Mouse (Mus musculus) kidney, postnatal 25 days (tissue): ENCODE results near the gene Jmy.
"Not testable (repeated sequence)": the region's sequence is repeated elsewhere in the genome, so short reads cannot be mapped to it uniquely, and the experiment has no call there.

ENCODE experiments used
- DNase-seq, 2 experiments: peaks; one replicate each; pipeline ENCODE4 v3.0.0; 2021; ENCODE audit warnings: mixed read lengths in 2 of 2

Gene Jmy

DNA sequence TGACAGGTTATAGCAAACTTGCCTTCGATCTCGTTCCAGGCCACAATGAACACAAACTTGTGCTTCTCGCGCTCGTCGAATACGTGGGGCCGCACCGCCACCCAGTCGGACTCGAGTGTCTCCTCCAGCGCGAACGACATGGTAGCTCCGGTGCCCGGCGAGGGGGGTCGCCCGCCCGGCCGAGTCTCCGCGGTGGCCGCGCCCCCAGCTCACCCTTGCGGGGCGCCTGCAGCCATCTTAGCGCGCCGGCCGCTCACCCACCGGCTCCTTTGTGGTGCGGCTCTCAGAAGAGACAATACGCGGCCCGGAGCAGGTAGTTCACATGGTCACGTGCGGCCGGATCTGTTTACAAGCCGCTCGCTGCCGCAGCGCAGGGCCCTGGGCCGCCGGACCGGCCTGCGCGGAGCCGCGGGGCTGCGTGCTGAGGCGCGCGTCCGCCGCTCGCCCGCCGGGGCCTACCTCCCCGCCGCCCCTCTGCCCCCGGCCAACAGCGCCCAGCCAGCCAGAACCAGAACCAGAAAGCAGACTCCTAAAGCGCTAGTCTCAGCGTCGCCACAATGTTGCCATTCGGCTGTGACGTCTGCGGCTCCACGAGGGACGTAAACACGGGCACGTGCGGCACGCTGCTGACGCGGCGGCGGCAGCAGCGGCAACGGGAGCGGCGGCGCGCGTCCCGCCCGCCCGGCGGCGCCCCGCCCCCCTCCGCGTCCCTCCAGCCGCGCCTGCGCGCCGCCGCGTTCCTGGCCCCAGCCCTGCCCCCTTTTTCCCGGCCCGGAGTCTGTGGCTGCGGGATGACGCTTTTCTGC is at the start of gene Jmy:
Jmy (minus strand) TSS at position 642 of the 806 bp plus-strand sequence.
- DNase-seq, result peak; percentile 88 to 92

- no peak for DNase-seq
Measured at GRCm38 (mm10) chr13:93547641-93548040, 48.0 kb upstream of the Jmy start.

DNA sequence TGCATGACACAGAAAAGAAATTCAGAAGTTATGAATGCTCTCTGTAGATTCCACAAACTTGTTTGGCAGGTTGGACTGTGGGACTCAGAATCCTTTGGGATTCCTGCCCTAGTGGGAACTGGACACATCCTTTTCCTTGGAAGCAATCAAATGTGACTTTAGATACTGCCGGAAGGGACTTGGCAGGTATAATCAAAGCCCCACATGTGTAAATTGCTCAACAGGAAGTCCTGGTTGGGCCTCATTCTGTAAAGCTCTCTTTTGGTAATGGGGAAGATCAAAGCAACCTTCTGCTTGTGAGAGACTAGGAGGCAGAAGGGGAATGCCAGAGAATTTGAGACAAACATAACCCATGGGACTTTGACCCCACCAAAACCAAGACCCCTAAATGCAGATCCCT is 46.4 kb upstream of the Jmy start:
- no peak for DNase-seq

DNA sequence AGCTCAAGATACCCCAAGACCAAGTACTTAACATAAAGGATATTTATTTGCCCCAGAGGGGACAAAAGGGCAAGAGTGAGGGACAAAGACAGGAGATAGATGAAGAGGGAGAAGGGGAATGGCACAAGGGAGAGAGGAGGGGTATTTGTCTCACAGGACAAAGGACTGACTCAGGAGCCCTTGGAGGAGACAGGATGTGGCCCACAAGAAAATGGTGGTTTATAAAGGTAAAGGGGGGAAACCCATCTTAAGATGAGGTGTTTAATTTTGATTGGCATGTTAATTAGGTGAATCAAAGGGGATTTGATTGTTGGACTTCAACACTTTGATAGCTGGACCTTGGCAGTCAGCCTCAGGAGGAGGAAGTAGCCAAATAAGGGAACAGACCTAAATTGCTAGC is 44.7 kb upstream of the Jmy start:
- no peak for DNase-seq

DNA sequence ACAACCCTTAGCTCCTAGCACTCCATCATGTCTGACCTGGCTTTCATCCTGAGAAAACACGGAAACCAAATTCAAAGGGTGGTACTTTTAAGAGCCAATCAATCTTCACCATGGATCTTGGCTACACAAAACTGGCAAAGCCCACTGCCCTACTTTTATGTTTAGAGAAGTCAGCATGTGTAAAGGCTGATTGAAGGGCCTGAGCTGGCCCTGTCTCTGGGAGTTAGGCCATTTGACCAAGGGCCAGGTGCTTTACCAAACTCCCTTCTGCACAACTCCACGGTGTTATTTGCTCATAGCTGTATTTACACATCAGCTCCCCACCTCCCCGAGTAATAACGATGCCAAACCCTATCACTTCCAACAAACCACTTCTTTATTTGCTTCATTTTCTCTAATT is 39.7 kb upstream of the Jmy start:
- DNase-seq, result no peak

DNA sequence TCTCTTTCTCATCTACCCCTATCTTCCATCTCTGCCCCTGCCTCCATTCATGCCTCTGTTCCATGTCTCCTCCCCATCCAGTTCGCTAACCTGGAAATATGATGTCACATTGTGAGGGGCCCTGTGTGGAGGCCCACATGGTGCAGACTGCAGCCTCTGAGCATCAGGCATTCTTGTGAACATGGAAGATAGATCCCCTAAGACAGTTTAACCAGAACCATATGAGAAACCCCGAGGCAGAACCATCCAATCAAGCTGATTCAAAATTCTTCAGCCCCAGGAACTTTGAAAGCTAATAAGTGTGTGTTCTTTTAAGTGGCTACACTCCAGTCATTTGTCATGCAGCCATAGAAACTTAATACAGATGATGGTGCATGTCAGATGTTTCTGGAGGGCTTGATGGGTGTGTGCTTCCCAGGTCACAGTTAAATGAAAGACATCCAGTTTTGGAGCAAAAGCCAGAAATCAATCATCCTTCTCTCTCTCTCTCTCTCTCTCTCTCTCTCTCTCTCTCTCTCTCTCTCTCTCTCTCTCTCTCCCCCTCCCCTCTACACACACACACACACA is 19.2 kb upstream of the Jmy start:
- no peak for DNase-seq

DNA sequence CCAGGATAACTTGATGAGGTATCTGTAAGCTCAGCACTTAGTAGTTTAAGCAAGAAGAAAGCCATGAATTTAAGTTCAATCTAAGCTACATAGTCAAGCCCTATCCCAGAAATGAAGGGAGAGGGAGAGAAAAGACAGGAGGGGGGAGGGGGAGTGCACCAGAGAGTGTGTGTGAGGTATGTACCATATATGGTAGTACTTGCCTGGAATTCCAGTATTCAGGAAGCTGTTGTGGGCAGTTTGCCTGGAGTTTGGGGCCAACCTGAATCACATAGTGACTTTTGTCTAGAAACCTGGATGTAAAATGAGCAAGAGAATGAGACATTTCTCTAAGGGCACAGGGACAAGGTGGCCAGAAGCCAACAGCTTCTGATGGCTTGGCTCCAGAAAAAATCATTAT is 17.6 kb upstream of the Jmy start:
- no peak for DNase-seq

- DNase-seq, result no peak
Measured at GRCm38 (mm10) chr13:93514000-93514795, 14.6 kb upstream of the Jmy start.

DNA sequence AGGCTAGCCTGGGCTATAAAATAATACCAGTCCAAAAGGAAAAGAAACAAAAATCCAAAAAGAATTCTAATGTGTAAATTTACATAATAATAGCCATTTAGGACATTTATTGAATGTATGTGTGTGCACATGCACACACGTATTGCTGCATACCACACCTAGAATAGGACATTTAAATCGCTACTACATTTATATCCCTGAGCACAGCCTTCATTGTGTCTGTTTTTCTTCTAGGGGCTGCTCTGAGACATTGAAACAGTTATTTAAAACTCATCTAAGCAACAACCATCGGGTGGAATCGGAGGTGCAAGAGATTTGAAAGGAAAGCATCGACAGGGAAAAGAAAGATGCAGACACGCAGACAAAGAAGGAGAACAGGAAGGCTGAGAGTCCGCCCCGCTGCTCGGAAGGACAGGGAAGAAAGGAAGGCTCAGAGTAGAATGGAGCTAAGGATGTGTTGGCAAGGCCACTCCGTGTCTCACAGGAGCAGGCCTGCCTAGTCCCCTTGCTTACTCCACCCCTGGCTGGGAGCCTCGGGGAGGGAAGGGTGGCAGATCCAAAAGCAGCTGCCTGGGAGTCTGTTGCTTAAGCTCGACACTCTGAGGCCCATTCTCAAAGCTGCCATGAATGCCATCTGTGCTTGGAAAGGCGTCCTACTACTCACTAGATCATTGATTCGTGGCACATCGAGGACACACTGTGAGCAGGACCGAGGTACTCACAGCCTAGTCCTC is 11.0 kb upstream of the Jmy start:
- no peak for DNase-seq

- DNase-seq, result not testable (repeated sequence)
Measured at GRCm38 (mm10) chr13:93506920-93507319, 7.3 kb upstream of the Jmy start.

- no peak for DNase-seq
Measured at GRCm38 (mm10) chr13:93501724-93502123, 2.1 kb upstream of the Jmy start.

DNA sequence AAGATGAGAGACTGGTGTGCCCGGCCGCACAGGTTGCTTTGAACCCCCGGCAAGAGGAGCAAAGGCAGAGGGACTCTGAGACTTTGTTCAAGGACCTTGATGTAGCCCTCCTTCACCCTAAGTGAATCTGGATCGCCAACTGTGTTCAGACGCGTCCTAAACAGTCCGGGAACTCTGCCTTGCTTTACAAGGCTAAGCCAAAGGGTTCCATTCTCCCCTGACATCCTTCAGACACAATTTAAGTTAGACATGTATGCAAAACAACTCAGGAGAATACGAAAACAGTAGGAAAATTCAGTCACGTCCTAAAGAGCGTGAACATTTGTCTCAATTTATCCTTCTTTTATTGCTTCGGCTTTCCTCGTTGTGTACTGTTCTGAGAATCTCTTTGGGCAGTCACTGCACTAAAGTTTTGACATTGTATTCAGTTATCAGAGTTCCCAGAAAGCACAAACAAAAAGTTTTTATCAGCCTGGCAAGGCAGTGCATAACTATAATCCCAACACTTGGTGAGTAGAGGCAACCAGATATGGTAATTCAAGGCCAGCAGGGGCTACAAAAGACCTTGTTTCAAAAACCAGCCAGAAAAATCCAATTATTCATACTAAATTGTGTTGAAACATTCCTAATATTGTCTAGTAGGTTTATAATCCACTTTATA is 495 bp upstream of the Jmy start:
- no peak for DNase-seq

- peak; percentile 39 to 62 for DNase-seq
Measured at GRCm38 (mm10) chr13:93498211-93499166, 1.1 kb downstream of the Jmy start.

DNA sequence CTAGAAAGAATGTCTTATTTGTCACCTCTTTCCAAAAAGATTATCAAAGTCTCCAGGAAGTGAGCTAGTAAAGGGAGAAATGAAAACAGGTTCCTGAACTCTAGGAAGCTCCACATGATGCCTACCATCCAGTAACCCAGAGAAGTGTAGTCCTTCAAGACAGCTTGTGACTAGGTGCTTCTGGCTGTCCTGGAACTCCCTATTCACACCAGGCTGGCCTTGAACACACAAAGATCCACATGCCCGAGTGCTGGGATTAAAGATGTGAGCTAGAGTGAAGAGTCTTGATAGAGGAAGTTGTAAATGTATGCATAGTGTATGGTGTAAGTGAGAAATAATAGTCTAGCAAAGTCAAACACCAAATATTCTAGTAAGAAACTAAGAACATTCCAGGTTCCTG is 2.6 kb downstream of the Jmy start:
- no peak for DNase-seq

- DNase-seq, result no peak
Measured at GRCm38 (mm10) chr13:93488510-93488909, 11.1 kb downstream of the Jmy start.

DNA sequence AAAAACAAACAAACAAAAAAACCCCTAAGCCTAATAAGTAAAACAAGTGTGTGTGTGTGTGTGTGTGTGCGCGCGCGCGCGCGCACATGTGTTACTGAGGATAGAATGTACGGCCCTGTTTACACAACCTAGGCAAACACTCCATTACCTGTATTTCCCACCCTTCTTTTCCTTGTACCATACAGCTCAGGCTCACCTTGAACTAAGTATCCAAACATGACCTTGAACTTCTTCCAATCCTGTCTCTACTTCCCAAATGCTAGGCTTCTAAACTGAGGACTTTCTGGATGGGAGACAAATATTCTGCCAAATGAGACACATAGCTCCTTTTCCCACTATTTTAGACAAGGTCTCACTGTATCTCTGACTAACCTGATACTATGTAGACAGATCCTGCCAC is 11.9 kb downstream of the Jmy start:
- DNase-seq, result no peak

- DNase-seq, result no peak
Measured at GRCm38 (mm10) chr13:93484276-93484675, 15.3 kb downstream of the Jmy start.

- DNase-seq, result no peak
Measured at GRCm38 (mm10) chr13:93481110-93481509, 18.5 kb downstream of the Jmy start.

DNA sequence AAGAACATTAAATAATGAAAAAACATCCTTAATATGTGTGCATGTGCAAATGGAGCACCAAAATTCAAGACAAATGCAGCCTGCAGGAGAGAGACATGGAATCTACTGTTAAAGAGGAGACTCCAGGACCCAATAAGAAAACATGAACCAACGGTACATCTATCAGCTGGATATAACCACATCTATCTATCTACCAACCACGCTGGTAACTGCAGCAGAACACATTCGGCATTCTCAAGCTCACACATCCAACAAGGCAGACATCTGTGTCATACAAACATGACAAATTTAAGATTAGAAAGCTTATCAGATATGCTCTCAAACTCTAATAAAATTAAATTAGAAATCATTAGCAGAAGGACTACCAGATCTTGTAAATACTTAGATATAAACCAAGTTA is 21.3 kb downstream of the Jmy start:
- DNase-seq, result no peak

DNA sequence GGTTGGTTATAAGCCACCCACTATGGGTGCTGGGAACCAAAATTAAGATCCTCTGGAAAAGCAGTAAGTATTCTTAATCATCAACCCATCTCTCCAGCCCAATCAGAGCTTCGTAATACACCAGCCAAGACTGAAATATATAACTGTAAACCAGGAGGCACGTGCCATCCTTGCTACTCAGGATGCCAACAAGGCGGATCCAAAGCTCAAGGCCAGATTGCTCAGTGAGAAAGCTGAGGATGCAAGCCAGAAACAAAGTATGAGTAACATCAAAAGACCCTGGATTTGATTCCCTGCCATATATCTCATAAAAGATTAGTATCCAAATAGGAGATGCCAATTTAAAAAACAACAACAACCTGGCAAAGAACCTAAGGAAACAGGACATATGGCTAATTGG is 31.3 kb downstream of the Jmy start:
- DNase-seq, result no peak

DNA sequence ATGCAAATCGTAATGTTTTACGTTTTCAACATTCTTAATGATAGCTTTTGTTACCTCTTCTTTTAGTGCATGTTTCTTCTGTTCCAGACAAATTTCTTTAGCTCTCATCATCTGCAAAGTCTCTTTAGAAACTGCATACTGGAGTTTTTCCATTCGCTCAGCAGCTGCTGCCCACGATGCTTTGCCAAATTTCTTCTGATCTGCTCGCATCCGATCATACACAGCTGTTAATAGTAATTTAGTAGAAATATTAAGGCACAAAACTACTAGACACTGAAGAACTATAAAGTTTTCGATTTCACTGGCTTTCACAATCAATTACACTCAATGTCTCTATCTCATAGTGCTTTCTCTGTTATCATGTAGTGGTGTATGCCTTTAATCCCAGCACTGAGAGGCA is 40.0 kb downstream of the Jmy start:
- DNase-seq, result no peak
